Mouse (Mus musculus) bone marrow macrophage, adult 2 months (primary cell): ENCODE measurements around the gene Zgrf1. TPM values are rescaled to one million over a fixed set of nuclear protein-coding genes. Genes with fewer than 3 reads are reported as not detected.

Experiments
- H3K27ac ChIP-seq: 2 replicates; pipeline ENCODE4 v1.5.1; 2012; ENCODE audit warnings: low read depth, low read length; ENCODE audit not compliant: insufficient read depth
- H3K4me1 ChIP-seq: 2 replicates; pipeline ENCODE4 v1.6.1; 2012; ENCODE audit warnings: low read length; ENCODE audit not compliant: control insufficient read depth, insufficient read depth
- H3K4me3 ChIP-seq: 2 replicates; pipeline ENCODE4 v1.5.1; 2012; ENCODE audit warnings: mild to moderate bottlenecking, low read length, moderate library complexity; ENCODE audit not compliant: insufficient read depth
- CTCF ChIP-seq: IDR thresholded peaks from 2 replicates; pipeline ENCODE4 v1.5.1; 2012; ENCODE audit warnings: low read depth, mild to moderate bottlenecking, low read length, moderate library complexity
- POLR2A ChIP-seq: IDR thresholded peaks from 2 replicates; pipeline ENCODE4 v1.6.1; 2012; ENCODE audit warnings: mild to moderate bottlenecking, low read depth, low read length, borderline replicate concordance
- polyA plus RNA-seq: library from polyadenylated mRNA; stranded (reverse); fragments of >200 nt; gene quantifications from 2 replicates; pipeline ENCODE4 v1.2.4, GENCODE M21; 2012; ENCODE audit not compliant: missing spikeins, insufficient read depth, insufficient read length

The Zgrf1 gene
- polyA plus RNA-seq, 1 experiment = 3.5 TPM

DNA sequence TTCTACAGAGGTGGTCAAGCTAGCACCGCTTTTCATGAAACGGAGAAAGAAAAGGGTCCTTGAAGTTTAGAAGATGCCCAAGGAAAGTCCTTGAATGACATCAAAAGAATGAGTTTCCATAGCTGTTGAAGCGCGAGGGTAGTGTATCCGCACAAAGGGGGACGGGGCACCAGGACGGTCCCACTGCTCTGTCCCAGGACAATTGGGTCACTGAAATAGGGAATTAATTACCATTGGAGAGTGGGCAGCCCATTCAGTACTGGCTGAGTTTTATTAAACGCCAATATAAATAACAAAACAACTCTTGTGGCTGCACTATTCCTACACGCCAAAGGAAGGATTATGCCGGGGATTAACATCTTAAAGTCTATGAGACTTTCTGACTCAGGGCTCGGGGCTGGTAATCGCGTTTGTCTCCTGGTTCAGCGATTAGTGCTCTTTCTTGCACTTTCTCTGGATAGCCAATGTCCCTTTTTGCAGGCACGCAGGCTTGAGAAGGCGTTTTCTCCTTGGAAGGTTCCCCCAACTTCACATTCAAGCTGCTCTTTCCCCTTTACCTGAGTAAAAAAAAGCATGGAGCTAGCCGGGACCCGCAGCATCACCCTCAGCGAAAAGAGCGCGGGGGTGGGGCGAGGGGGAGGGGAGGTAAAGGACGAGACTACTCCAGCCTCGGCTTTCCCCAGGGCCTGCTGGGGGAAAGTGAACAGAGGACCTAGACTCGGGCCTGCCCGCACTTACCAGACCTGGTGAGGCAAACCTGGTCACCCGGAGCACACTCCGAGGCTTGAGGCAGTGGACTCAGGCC is 74.1 kb downstream of the Zgrf1 start:
- Histone ChIP-seq H3K27ac (no peak overlapping the region), H3K4me1 (0 out of 2 replicates have a peak, but pooled peaks cover 5% of the 10 kb centered on the region), H3K4me3 (no peak overlapping the region)
- no peak for TF ChIP-seq CTCF
- TF ChIP-seq POLR2A = no peak

DNA sequence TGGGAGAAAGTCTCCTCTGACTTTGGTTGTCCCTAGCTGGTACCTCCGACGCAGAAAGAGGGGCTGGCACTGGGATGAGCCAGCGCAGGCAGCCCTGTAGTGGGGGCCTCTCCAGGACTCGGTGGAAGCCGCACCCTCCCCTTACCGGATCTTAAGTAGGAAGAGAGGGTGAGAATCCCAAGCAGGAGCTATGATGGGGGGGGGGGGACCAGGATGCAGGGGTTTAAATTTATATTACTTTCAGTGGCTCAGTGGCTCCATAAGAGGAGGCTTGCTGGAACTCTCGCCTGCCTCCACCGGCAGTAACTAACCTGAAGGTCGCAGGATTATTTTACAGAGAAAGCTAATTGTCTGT is 74.6 kb downstream of the Zgrf1 start:
- 0 out of 2 replicates have a peak, but pooled peaks cover 5% of the 10 kb centered on the region for H3K4me1 ChIP-seq
- TF ChIP-seq POLR2A = no peak
- no peak for TF ChIP-seq CTCF
- H3K4me3 ChIP-seq = no peak overlapping the region
- H3K27ac ChIP-seq = no peak overlapping the region

DNA sequence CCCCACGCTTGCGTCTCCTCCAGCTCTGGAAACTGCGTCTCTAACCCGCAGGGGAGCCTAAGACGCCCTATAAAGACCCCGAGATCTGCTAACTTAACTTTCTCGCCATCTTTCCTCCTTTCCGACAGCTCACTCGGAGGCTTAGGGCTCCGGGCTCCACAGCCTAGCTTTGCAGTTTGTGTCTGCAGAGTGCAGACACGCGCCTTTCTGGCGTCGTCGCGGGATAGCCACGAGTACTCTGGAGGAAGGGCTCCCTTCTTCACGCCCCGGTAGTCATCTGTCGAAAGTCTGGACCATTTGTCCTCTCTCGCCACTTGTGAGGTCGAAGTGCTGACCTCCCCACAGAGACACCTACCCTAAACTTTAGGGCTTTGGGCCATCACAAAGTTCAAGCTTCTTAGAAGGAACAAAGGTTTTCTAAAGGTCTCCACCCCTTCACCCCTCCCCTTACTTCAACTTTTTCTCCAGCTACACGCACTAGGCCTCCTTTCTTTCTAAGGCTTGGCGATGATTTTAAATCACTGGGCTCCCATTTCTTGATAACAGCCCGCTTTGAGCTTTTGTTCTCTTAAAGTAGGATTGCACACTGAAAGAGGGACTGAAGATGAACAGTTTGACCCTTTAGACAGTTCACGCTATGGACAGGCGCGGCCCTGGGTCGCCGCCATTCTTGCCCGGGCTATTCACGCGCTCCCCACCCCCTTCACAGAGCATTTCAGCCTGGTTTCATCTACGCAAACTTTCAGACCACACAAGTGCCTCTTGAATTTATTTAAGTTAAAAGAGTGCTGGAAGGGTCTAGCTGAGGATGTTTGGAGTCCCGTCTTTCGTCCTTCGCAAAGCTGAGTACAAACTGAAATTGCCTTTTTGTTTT is 75.3 kb downstream of the Zgrf1 start:
- H3K27ac ChIP-seq = no peak overlapping the region
- 0 out of 2 replicates have a peak overlapping the region, but pooled peaks have one; percentile 16 for H3K4me3 ChIP-seq
- TF ChIP-seq CTCF (no peak), POLR2A (no peak)
- 0 out of 2 replicates have a peak, but pooled peaks cover 5% of the 10 kb centered on the region for H3K4me1 ChIP-seq

DNA sequence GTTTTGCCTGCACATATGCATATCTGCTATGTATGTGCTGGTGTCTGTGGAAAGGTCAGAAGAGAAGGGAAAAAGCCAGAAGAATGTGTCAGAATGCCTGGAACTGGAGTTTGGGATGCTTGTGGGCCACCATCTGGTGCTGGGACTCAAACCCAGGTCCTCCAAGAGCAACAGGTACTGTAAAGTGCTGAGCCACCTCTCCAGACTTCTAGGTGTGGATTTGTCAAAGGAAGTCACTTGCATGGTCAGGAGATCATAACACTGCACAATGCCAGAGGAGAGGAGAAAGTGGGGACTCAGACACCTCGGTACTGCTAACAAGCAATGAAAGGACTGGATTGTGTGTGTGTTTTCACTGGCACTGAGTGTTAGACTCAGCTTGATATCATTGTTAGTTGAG is 76.9 kb downstream of the Zgrf1 start:
- no peak for TF ChIP-seq POLR2A
- no peak for TF ChIP-seq CTCF
- no peak overlapping the region for H3K4me3 ChIP-seq
- no peak overlapping the region for H3K27ac ChIP-seq
- H3K4me1 ChIP-seq = 0 out of 2 replicates have a peak, but pooled peaks cover 5% of the 10 kb centered on the region

DNA sequence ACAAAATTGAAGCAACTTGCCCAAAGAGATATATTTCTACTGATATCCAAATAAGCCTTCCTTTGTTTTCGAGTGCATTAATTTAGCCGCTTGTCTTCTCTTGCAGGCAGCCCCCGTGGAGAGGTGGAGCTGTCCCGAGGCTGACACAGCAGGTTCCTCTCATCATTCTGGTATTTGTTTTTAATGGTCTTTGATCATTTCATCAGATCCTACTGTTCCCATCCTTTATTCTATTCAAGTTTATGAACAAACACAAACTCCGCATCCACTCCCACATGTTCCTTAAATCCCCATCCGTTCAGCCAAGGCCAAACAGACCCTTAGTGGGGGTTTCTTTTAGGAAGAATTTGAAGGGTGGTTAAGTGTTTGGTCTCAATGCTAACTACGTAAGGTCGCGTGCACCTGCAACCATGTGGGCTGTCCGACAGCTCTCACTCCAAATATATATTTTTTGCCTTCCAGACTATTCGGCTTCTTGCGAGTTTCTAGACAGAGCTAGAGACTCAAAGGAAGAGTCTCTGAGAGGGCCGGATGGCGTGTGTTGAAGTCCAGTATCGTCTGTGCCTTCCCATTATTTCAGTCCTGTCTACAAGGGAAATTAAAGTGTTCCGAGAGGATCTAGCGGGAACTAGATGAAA is 77.6 kb downstream of the Zgrf1 start:
- TF ChIP-seq POLR2A (no peak), CTCF (no peak)
- Histone ChIP-seq H3K4me1 (0 out of 2 replicates have a peak, but pooled peaks cover 5% of the 10 kb centered on the region), H3K4me3 (no peak overlapping the region), H3K27ac (no peak overlapping the region)

DNA sequence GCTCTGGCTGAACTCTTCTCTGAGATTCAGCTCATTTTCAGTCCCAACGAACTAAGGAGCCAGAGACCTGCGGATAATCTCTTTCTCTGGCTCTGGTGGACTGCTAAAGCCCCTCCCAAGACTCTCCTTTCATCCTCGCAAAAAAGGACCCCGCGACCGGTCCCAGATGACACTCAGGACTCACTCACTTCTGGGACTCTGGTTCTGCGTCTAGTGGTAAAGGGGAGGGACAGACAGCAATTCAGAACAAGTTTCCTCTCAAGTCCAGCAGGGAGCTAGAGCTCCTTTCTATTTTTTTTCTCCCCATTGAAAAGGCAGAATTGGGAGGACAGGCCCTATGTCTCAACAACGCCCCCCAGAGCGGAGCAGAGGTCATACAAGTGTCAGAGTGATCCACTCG is 78.3 kb downstream of the Zgrf1 start:
- H3K27ac ChIP-seq = no peak overlapping the region
- TF ChIP-seq CTCF (no peak; the same call in 1 of the 2 replicates), POLR2A (no peak)
- 0 out of 2 replicates have a peak, but pooled peaks cover 5% of the 10 kb centered on the region for H3K4me1 ChIP-seq
- 0 out of 2 replicates have a peak overlapping the region, but pooled peaks have one; percentile 13 for H3K4me3 ChIP-seq

DNA sequence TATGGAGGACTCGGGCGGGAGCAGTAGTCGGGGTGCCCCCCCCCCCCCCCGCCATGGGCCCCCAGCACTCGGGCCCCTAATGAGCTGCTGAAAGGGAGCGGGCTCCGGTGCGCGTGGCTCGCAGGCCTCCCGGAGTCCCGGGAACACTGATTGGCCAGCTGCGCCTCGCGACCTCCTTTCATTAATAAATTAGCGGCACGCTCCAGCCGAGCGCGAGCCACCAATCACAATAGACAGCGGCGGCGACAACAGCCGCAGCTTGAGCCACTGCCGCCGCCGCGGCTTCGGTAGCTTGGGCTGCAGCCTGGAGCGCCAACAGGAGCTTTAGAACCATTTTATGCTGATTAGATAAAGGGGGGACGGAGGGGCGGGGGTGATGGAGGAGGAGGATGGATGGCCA is 79.2 kb downstream of the Zgrf1 start:
- 0 out of 2 replicates have a peak, but pooled peaks cover 5% of the 10 kb centered on the region for H3K4me1 ChIP-seq
- H3K4me3 ChIP-seq = peak overlapping the region; percentile 58
- no peak overlapping the region for H3K27ac ChIP-seq
- TF ChIP-seq POLR2A = no peak
- TF ChIP-seq CTCF = no peak

DNA sequence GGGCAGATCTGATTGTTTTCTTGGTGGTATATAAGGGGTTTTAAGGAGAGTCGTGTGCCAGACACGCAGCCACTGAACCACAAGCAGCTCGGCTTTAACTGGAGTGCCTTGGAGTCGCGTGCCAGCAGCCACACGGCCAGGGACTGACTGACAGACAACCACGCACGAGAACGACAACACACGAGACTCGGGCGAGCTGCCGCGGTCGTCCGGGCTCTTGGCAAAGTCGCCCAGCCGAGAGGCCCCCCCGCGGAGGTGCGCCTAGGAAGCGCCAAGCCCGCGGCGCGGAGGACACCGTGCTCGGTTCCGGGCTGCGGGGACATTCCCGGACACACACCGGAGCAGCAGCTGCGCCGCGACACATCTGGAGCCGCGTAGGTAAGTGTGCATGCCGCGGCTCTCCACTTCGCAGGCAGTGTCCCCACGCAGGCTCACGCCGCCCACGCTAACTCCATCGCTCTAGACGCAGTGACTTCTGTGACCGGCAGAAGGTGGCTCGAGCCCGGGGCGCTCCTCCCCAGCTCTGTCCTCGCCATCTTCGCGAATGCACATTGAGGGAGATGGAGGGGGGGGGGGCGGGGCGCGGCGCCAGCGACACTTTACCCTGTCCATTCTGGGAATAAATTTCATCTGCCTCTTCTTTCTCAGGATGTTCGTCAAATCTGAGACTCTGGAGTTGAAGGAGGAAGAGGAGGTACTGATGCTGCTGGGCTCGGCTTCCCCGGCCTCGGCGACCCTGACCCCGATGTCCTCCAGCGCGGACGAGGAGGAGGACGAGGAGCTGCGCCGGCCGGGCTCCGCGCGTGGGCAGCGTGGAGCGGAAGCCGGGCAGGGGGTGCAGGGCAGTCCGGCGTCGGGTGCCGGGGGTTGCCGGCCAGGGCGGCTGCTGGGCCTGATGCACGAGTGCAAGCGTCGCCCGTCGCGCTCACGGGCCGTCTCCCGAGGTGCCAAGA is 80.1 kb downstream of the Zgrf1 start, which contains the start of gene Neurog2:
Gene Neurog2, plus strand, starts transcription at position 56 of the 953 bp plus-strand sequence.
- H3K4me1 ChIP-seq = 0 out of 2 replicates have a peak, but pooled peaks cover 5% of the 10 kb centered on the region
- TF ChIP-seq CTCF (no peak), POLR2A (no peak)
- H3K4me3 ChIP-seq = peak within 1 kb of the TSS; percentile 58
- H3K27ac ChIP-seq = no peak within 1 kb of the TSS
